Mouse (Mus musculus): Measurements from ENCODE around the gene Alg13.

DNA sequence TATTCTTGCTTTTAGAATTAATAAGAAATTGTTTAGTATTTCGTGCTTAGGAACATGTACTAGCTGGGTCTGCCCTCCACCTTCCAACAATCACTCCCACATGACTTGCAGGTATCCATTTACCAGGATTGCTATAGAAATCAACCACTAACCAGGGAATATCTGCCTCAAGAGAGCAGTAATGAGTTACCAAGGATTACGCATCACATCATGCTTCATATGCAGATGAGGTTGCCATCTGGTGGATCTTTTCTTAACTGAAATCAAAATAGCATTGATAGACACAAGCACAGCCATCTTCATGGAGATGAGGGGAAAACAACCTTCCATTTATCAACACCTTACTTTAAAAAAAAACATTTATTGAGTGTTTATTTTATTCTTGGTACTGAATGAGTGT lies 16.1 kb upstream of the Alg13 start:
- TF ChIP-seq CTCF (IDR thresholded peaks at IDR 0.05; ENCODE audit: extremely low read depth, insufficient read depth, insufficient read length, insufficient replicate concordance): no peak
- no peak for TF ChIP-seq POLR2A (IDR thresholded peaks at IDR 0.05; ENCODE audit: low read depth, low read length)
